Mouse (Mus musculus): ENCODE measurements at regions not wholly inside any gene's neighbourhood (a gene's known extent, or its start where the extent isn't known, plus 50 kb on each side); places are given as distances from the start of the nearest gene placed in this dataset.

DNA sequence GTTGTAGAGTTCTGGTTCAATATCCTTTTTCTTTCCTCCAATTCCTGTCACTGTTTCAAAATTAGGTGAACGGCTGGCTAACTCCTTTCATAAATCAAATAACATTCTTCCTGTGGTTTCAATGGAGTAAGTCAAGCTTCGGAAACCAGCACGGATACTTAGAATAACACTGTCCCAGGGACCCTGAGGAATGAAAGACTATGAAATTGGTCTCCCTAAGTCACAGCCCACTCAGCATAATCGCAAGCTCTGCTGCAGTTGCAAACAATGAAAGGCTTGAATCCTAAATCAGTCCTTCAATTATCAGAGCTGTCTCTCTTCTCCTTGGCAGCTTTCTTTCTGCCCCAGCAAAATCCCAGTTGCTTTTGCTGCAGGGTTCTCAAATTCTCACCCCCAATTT lies 475.8 kb downstream of the Rps29 start:
- TF ChIP-seq CTCF (IDR thresholded peaks at IDR 0.05; ENCODE audit: borderline replicate concordance, insufficient read depth, low read depth, low read length) = no peak
- no peak for TF ChIP-seq POLR2A (IDR thresholded peaks at IDR 0.05; ENCODE audit: borderline replicate concordance, insufficient read depth, low read length)

Measured in cerebellum, adult 2 months (tissue).